Mouse (Mus musculus): ENCODE measurements around the gene Ank. TPM values are rescaled to one million over a fixed set of nuclear protein-coding genes. Genes with fewer than 3 reads are reported as not detected.

Gene Ank
- polyA plus RNA-seq, 1 experiment from 2014 or later, result 13.9 TPM

DNA sequence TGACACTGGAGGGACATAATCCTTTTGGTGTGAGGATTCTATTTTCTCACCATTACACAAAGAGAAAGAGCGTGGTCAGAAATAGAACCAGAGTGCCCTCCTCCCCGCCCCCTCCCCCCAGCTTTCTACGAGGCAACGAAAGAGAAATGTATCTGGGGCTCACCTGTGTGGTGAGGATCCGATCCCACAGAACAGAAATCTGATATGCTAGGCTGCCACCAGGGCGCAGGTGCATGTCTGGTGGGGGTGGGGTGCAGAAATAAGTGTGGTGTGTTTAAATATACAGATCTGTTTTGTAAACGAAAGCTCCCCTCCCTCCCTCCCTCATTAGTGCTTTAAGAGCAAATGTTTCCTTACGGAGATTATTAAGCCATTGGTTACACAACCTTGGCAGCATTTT, 20.6 kb downstream of the Ank start:
- Histone ChIP-seq H3K27ac (ENCODE audit: low read depth, low read length) (no peak overlapping the region), H3K27me3 (replicated peaks; ENCODE audit: control insufficient read depth, insufficient read depth, low read length) (no peaks in the 10 kb centered on the region), H3K4me3 (ENCODE audit: low read depth, low read length) (no peak overlapping the region), H3K9ac (ENCODE audit: low read length) (0 out of 2 replicates have a peak overlapping the region, but pooled peaks have one; percentile 17), H3K9me3 (replicated peaks; ENCODE audit: control insufficient read depth, low read length) (no peaks in the 10 kb centered on the region), H3K36me3 (ENCODE audit: control insufficient read depth, insufficient read depth, low read length) (no peaks in the 10 kb centered on the region), H3K4me2 (ENCODE audit: low read length) (no peak overlapping the region), H3K4me1 (ENCODE audit: control insufficient read depth, insufficient read depth, low read length) (peaks cover 26% of the 10 kb centered on the region)
- no peak for DNase-seq (ENCODE audit: low spot score)
- WGBS, result 50% methylated on average over 8 of the region's 8 CpGs
- no peak for ATAC-seq

DNA sequence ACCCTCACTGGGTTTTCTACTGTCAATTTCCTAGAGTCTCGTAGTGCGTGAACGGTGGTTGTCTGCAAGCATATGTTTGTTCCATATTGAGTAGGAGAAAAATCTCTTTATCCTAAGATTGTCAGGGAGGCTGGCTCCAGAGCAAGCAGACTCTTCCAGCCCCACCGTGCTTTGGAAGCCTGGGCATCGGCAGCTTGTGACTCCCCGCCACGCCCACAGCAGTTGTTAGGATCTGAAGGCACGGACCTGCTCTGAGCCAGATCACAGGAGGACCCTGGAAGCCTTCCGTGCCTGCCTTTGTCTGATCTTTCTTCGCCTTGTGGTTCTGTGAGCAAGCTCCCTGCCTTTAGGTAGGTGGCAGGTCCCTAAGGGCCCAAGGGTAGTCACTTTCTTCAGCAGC, 21.6 kb downstream of the Ank start:
- Histone ChIP-seq H3K36me3 (ENCODE audit: control insufficient read depth, insufficient read depth, low read length) (no peaks in the 10 kb centered on the region), H3K4me3 (ENCODE audit: low read depth, low read length) (no peak overlapping the region), H3K4me2 (ENCODE audit: low read length) (no peak overlapping the region), H3K9ac (ENCODE audit: low read length) (no peak overlapping the region), H3K27ac (ENCODE audit: low read depth, low read length) (peak overlapping the region; percentile 40), H3K27me3 (replicated peaks; ENCODE audit: control insufficient read depth, insufficient read depth, low read length) (no peaks in the 10 kb centered on the region), H3K9me3 (replicated peaks; ENCODE audit: control insufficient read depth, low read length) (no peaks in the 10 kb centered on the region), H3K4me1 (ENCODE audit: control insufficient read depth, insufficient read depth, low read length) (peaks cover 26% of the 10 kb centered on the region)
- peak; percentile 45; the same call in 1 of the 2 replicates for ATAC-seq
- WGBS, result 41% methylated on average over 10 of the region's 10 CpGs
- peak; percentile 67 for DNase-seq (ENCODE audit: low spot score)

DNA sequence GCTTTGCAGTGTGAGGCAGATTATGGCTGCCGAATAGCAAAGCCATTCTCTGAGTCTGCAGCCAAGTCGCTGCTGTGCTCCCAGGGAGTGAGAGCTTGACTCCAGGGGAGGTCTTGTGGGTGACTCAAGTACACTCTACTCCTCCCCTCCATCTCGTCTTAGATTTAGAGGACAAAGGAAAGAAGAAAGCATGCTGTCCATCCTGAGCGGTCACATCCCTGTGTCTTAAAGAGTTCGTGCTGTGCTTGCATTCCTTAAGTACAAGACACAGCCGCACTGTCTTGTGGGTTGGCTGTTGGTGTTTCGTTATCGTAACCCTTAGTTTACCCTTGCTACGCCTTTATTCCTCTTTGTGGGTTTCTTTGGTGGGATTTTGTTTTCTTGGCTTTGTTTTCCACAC, 24.2 kb downstream of the Ank start:
- H3K9me3 ChIP-seq (replicated peaks; ENCODE audit: control insufficient read depth, low read length), result no peaks in the 10 kb centered on the region
- H3K27ac ChIP-seq (ENCODE audit: low read depth, low read length), result no peak overlapping the region
- no peaks in the 10 kb centered on the region for H3K27me3 ChIP-seq (replicated peaks; ENCODE audit: control insufficient read depth, insufficient read depth, low read length)
- ATAC-seq (no peak), DNase-seq (ENCODE audit: low spot score) (no peak)
- peaks cover 24% of the 10 kb centered on the region for H3K4me1 ChIP-seq (ENCODE audit: control insufficient read depth, insufficient read depth, low read length)
- H3K4me3 ChIP-seq (ENCODE audit: low read depth, low read length), result no peak overlapping the region
- H3K4me2 ChIP-seq (ENCODE audit: low read length), result no peak overlapping the region
- whole genome bisulfite sequencing, result 64% methylated on average over 9 of the region's 9 CpGs
- no peaks in the 10 kb centered on the region for H3K36me3 ChIP-seq (ENCODE audit: control insufficient read depth, insufficient read depth, low read length)
- H3K9ac ChIP-seq (ENCODE audit: low read length), result no peak overlapping the region

DNA sequence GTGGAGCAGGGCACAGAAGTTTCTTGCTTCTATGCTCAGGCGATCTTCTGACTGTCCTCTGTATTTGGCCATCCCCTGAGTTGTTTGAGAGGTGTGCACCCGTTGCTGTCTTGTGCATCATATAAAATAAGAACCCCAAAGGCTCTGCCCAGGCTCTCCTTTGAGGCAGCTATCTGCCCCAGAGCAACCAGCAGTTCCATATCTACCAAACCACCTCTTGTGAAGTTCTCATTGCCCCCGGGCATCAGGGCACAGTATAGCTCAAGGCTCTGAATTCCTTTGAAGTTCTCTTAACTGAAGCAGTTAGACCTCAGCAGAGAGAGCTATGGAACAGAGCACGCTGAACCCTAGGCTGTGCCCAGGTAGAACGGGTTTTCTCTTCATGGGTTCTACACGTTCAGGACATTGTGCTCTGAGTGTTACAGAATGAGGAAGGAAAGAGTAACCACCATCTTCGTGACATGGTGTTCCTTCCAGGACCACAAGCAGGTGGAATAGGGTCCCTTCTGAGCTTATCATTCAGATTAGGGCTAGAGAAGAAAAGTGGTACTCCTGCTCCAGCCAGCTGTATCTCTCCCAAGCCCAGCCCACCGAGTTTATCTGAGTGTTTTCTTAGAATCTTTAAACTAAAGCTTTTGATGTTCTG, 25.1 kb downstream of the Ank start:
- peaks cover 21% of the 10 kb centered on the region for H3K4me1 ChIP-seq (ENCODE audit: control insufficient read depth, insufficient read depth, low read length)
- WGBS, result 92% methylated on average over 8 of the region's 8 CpGs
- H3K36me3 ChIP-seq (ENCODE audit: control insufficient read depth, insufficient read depth, low read length), result no peaks in the 10 kb centered on the region
- H3K27ac ChIP-seq (ENCODE audit: low read depth, low read length), result no peak overlapping the region
- ATAC-seq (no peak), DNase-seq (ENCODE audit: low spot score) (no peak)
- H3K9ac ChIP-seq (ENCODE audit: low read length), result no peak overlapping the region
- no peak overlapping the region for H3K4me3 ChIP-seq (ENCODE audit: low read depth, low read length)
- no peaks in the 10 kb centered on the region for H3K9me3 ChIP-seq (replicated peaks; ENCODE audit: control insufficient read depth, low read length)
- no peak overlapping the region for H3K4me2 ChIP-seq (ENCODE audit: low read length)
- H3K27me3 ChIP-seq (replicated peaks; ENCODE audit: control insufficient read depth, insufficient read depth, low read length), result no peaks in the 10 kb centered on the region

DNA sequence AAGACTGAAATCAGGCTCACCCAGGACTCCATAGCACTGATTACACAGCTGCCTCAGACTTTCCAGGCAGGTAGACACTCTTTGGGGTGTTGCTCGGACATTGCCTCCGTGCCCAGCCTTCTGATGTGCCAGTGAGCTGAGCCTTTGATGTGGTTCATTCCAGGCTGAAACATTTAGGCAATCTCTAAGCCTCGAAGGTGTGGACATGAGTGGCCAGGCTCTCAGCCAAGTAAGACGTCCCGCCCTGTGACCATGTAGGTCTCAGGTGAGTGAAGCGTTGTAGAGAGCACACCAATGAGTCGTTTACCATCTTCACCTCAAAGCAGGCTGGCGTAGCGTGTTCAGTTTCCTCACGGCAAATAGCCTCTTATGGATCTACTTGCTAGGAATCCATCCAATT, 25.7 kb downstream of the Ank start:
- H3K27me3 ChIP-seq (replicated peaks; ENCODE audit: control insufficient read depth, insufficient read depth, low read length), result no peaks in the 10 kb centered on the region
- no peak overlapping the region for H3K9ac ChIP-seq (ENCODE audit: low read length)
- no peak overlapping the region for H3K4me3 ChIP-seq (ENCODE audit: low read depth, low read length)
- no peak overlapping the region for H3K27ac ChIP-seq (ENCODE audit: low read depth, low read length)
- no peaks in the 10 kb centered on the region for H3K36me3 ChIP-seq (ENCODE audit: control insufficient read depth, insufficient read depth, low read length)
- H3K9me3 ChIP-seq (replicated peaks; ENCODE audit: control insufficient read depth, low read length), result no peaks in the 10 kb centered on the region
- peaks cover 15% of the 10 kb centered on the region for H3K4me1 ChIP-seq (ENCODE audit: control insufficient read depth, insufficient read depth, low read length)
- DNase-seq (ENCODE audit: low spot score) (no peak), ATAC-seq (no peak)
- WGBS, result 92% methylated on average over 10 of the region's 10 CpGs
- H3K4me2 ChIP-seq (ENCODE audit: low read length), result no peak overlapping the region

DNA sequence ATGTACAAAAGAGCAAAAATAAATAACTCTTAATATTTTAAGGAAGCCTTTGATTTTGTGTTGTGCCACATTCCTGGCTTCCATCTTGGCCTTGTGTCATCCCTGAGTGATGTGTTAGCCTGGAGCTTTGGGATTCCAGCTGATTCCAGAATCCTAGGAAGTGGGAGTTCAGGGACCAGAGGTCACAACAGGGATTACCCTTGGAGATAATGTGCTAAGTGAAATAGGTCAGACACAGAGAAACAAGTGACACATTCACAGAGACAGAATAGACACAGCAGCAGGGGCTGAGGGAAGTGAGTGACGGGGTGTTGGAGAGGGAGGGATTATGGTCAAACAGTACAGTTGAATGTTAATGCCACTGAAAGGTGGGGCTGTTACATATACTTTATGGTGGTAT, 26.3 kb downstream of the Ank start:
- no peaks in the 10 kb centered on the region for H3K9me3 ChIP-seq (replicated peaks; ENCODE audit: control insufficient read depth, low read length)
- H3K27me3 ChIP-seq (replicated peaks; ENCODE audit: control insufficient read depth, insufficient read depth, low read length), result no peaks in the 10 kb centered on the region
- WGBS, result 68% methylated on average over 1 of the region's 1 CpGs
- DNase-seq (ENCODE audit: low spot score), result no peak
- no peak overlapping the region for H3K4me3 ChIP-seq (ENCODE audit: low read depth, low read length)
- no peak overlapping the region for H3K4me2 ChIP-seq (ENCODE audit: low read length)
- no peak overlapping the region for H3K27ac ChIP-seq (ENCODE audit: low read depth, low read length)
- no peaks in the 10 kb centered on the region for H3K36me3 ChIP-seq (ENCODE audit: control insufficient read depth, insufficient read depth, low read length)
- peaks cover 10% of the 10 kb centered on the region for H3K4me1 ChIP-seq (ENCODE audit: control insufficient read depth, insufficient read depth, low read length)
- no peak for ATAC-seq
- H3K9ac ChIP-seq (ENCODE audit: low read length), result no peak overlapping the region

DNA sequence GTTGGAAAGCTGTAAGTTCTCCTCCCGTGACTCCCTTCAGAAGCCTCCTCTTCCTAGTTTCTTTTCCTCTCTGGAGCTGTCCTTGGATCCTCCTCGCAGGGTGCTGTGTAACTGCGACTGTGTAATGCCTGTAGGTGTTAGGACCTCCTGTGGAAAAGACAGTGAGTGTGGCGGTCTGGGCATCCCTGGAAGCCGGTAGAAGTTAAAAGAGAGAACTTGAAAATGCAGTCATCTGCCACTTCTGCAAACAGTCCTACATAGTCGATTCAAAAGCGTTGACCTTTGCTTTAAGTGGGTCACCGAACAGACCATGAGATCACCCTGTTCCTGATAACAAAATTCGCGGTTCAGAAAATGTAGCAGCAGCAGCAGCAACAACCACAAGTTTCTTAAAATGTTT, 27.0 kb downstream of the Ank start:
- Histone ChIP-seq H3K9ac (ENCODE audit: low read length) (no peak overlapping the region), H3K4me1 (ENCODE audit: control insufficient read depth, insufficient read depth, low read length) (peaks cover 6% of the 10 kb centered on the region; the same call in 1 of the 2 replicates), H3K4me2 (ENCODE audit: low read length) (no peak overlapping the region), H3K27me3 (replicated peaks; ENCODE audit: control insufficient read depth, insufficient read depth, low read length) (no peaks in the 10 kb centered on the region), H3K36me3 (ENCODE audit: control insufficient read depth, insufficient read depth, low read length) (no peaks in the 10 kb centered on the region), H3K4me3 (ENCODE audit: low read depth, low read length) (no peak overlapping the region), H3K9me3 (replicated peaks; ENCODE audit: control insufficient read depth, low read length) (no peaks in the 10 kb centered on the region), H3K27ac (ENCODE audit: low read depth, low read length) (no peak overlapping the region)
- WGBS, result 57% methylated on average over 10 of the region's 10 CpGs
- no peak for ATAC-seq
- no peak for DNase-seq (ENCODE audit: low spot score)

DNA sequence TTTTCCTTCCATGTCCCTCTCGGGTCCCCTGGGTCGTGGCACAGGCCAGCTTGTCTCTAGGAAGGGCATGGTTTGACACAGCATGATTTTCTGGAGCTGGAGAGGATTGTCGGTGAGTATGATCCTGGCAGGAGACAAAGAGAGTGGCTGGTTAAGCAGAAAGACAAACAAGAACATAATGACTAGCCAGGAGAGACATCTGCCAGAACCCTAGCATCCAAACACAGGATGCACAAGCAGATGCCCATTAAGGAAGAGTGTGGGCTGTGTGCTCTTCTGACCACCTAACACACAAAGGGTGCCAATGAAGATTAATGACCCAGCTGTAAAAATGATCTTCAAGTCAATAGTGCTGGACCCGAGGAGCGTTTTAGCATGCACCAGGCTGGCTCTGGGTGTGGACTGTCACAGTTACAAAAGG, 29.5 kb downstream of the Ank start:
- ATAC-seq (0 out of 2 replicates have a peak, but pooled peaks have one; percentile 18), DNase-seq (ENCODE audit: low spot score) (no peak)
- Histone ChIP-seq H3K9me3 (replicated peaks; ENCODE audit: control insufficient read depth, low read length) (no peaks in the 10 kb centered on the region), H3K27me3 (replicated peaks; ENCODE audit: control insufficient read depth, insufficient read depth, low read length) (no peaks in the 10 kb centered on the region), H3K4me2 (ENCODE audit: low read length) (no peak overlapping the region), H3K4me3 (ENCODE audit: low read depth, low read length) (no peak overlapping the region), H3K9ac (ENCODE audit: low read length) (no peak overlapping the region), H3K27ac (ENCODE audit: low read depth, low read length) (peak overlapping the region; percentile 27; the same call in 1 of the 2 replicates), H3K4me1 (ENCODE audit: control insufficient read depth, insufficient read depth, low read length) (peaks cover 6% of the 10 kb centered on the region; the same call in 1 of the 2 replicates), H3K36me3 (ENCODE audit: control insufficient read depth, insufficient read depth, low read length) (no peaks in the 10 kb centered on the region)
- WGBS, result 55% methylated on average over 5 of the region's 5 CpGs

DNA sequence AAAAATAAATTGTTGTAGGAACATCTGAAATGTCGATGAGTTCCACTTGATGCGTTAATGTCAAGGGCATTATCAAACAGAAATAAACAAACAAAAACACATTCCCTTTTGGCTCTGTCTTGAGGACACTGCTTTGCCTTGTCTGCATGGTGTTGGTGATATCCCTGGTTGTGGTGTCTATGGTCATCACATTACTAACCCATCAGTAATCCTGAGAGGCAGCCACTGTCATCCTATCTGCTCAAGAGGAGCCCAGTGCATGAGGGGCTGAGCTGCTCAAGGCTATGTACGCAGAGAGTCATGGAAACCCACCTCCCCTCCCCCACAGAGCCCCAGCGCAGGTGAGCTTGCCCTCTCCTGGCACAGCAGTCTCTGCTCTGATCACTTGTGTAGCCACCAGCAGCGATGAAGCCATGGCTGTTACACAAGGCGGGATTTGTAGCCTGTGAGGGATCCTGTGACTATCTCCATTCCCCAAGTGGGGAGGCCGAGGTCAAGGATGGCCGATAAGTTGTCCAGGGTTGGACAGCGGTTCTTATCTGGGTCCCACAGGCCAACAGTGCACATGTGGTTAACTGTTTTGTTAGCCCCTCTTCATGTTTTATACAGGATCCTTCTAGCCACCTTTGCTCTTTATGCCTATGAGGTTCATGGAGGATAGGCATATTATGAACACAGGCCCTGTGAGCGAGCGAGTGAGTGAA, 30.3 kb downstream of the Ank start:
- Histone ChIP-seq H3K27ac (ENCODE audit: low read depth, low read length) (no peak overlapping the region), H3K4me3 (ENCODE audit: low read depth, low read length) (no peak overlapping the region), H3K9me3 (replicated peaks; ENCODE audit: control insufficient read depth, low read length) (no peaks in the 10 kb centered on the region), H3K36me3 (ENCODE audit: control insufficient read depth, insufficient read depth, low read length) (no peaks in the 10 kb centered on the region), H3K4me1 (ENCODE audit: control insufficient read depth, insufficient read depth, low read length) (peaks cover 6% of the 10 kb centered on the region; the same call in 1 of the 2 replicates), H3K27me3 (replicated peaks; ENCODE audit: control insufficient read depth, insufficient read depth, low read length) (no peaks in the 10 kb centered on the region), H3K9ac (ENCODE audit: low read length) (no peak overlapping the region), H3K4me2 (ENCODE audit: low read length) (no peak overlapping the region)
- no peak for DNase-seq (ENCODE audit: low spot score)
- WGBS, result 88% methylated on average over 11 of the region's 11 CpGs
- ATAC-seq, result no peak

All from forebrain, embryonic 14.5 days (tissue).